8 mouse cellular contexts compared by ENCODE assay signal in genomic region chrX:73964363-73964762, GRCm38 (mm10). TPM values are rescaled to one million over a fixed set of nuclear protein-coding genes. Genes with fewer than 3 reads are reported as not detected.
A peak's percentile ranks its signal among the peaks of the same experiment; 100 is the strongest.
DNase-seq lines count a peak whose midpoint lies in the region; ATAC-seq lines count a peak whose summit lies in the region.

No protein-coding gene starts in this region.

- H3K4me1 ChIP-seq in heart, embryonic 14.5 days (ENCODE audit: control insufficient read depth in 2 of 2, insufficient read depth in 2 of 2, low read length in 2 of 2), result peaks cover 7 to 15% of the 10 kb centered on the region in 2 experiments
- H3K4me1 ChIP-seq in limb, embryonic 11.5 days (ENCODE audit: control insufficient read depth, insufficient read depth, low read length), result peaks cover 3% of the 10 kb centered on the region; the same call in 1 of the 2 replicates
- peaks cover 15% of the 10 kb centered on the region for H3K4me1 ChIP-seq in midbrain, embryonic 11.5 days (ENCODE audit: control insufficient read depth, insufficient read depth, low read length)

- peak; percentile 58 for DNase-seq in CD4-positive, CD25-positive, alpha-beta regulatory T cell, adult 2 months (ENCODE audit: low read depth, low spot score)
- DNase-seq in R1 (ENCODE audit: low read depth, low spot score), result peak; percentile 28
- no peak for DNase-seq in limb, embryonic 11.5 days (ENCODE audit: low spot score)
- no peak for DNase-seq in midbrain, embryonic 11.5 days (ENCODE audit: low spot score, missing footprints)
- DNase-seq in B cell, adult 2 months, result no peak
- no peak for DNase-seq in right cerebral cortex, postnatal 4 days

- peak overlapping the region in 1 of 2 experiments; percentile 24; a peak in 1 of 4 replicates for H3K27ac ChIP-seq in heart, embryonic 14.5 days (replicated peaks in 1 of 2; ENCODE audit: control insufficient read depth in 1 of 2, insufficient read depth in 1 of 2, low read depth in 2 of 2, low read length in 2 of 2)
- H3K27ac ChIP-seq in limb, embryonic 11.5 days (replicated peaks; ENCODE audit: low read depth, low read length), result no peak overlapping the region
- H3K27ac ChIP-seq in midbrain, embryonic 11.5 days (ENCODE audit: low read depth, low read length), result no peak overlapping the region

- H3K4me3 ChIP-seq in heart, embryonic 14.5 days (ENCODE audit: control insufficient read depth in 1 of 2, insufficient read depth in 1 of 2, low read depth in 1 of 2, low read length in 2 of 2), result peak overlapping the region; percentile 69 to 73
- peak overlapping the region; percentile 60 for H3K4me3 ChIP-seq in limb, embryonic 11.5 days (ENCODE audit: low read depth, low read length)
- H3K4me3 ChIP-seq in midbrain, embryonic 11.5 days (ENCODE audit: low read depth, low read length), result peak overlapping the region; percentile 67

- H3K9me3 ChIP-seq in heart, embryonic 14.5 days (ENCODE audit: control insufficient read depth, low read length), result no peaks in the 10 kb centered on the region
- no peaks in the 10 kb centered on the region for H3K9me3 ChIP-seq in limb, embryonic 11.5 days (ENCODE audit: control insufficient read depth, low read length)
- no peaks in the 10 kb centered on the region for H3K9me3 ChIP-seq in midbrain, embryonic 11.5 days (ENCODE audit: control insufficient read depth, low read length)

- 60% methylated on average over 3 of the region's 3 CpGs for WGBS in heart, embryonic 14.5 days
- 35% methylated on average over 3 of the region's 3 CpGs for WGBS in limb, embryonic 11.5 days
- 43% methylated on average over 3 of the region's 3 CpGs for WGBS in midbrain, embryonic 11.5 days

- H3K4me2 ChIP-seq in heart, embryonic 14.5 days (ENCODE audit: low read length), result peak overlapping the region; percentile 68
- H3K4me2 ChIP-seq in limb, embryonic 11.5 days (ENCODE audit: low read depth, severe bottlenecking), result peak overlapping the region; percentile 64
- H3K4me2 ChIP-seq in midbrain, embryonic 11.5 days, result peak overlapping the region; percentile 61

- no peak for ATAC-seq in CD4-positive, CD25-positive, alpha-beta regulatory T cell, adult 4 months
- no peak for ATAC-seq in heart, embryonic 14.5 days (ENCODE audit: insufficient number of reproducible peaks, insufficient read depth, low FRiP score, low read depth)
- no peak for ATAC-seq in limb, embryonic 11.5 days (ENCODE audit: insufficient number of reproducible peaks, low FRiP score, low TSS enrichment, low read depth)
- no peak for ATAC-seq in midbrain, embryonic 11.5 days (ENCODE audit: low FRiP score)

- no peaks in the 10 kb centered on the region for H3K27me3 ChIP-seq in heart, embryonic 14.5 days (ENCODE audit: control insufficient read depth, insufficient read depth, low read length)
- 0 out of 2 replicates have a peak, but pooled peaks cover 7% of the 10 kb centered on the region for H3K27me3 ChIP-seq in limb, embryonic 11.5 days (ENCODE audit: control insufficient read depth, insufficient read depth, low read length)
- no peaks in the 10 kb centered on the region for H3K27me3 ChIP-seq in midbrain, embryonic 11.5 days (ENCODE audit: control insufficient read depth, insufficient read depth, low read length)

- H3K36me3 ChIP-seq in heart, embryonic 14.5 days (ENCODE audit: control insufficient read depth, insufficient read depth, low read length), result peaks cover 33% of the 10 kb centered on the region
- H3K36me3 ChIP-seq in limb, embryonic 11.5 days (ENCODE audit: control insufficient read depth, insufficient read depth, low read length), result no peaks in the 10 kb centered on the region; the same call in 1 of the 2 replicates
- H3K36me3 ChIP-seq in midbrain, embryonic 11.5 days (ENCODE audit: control insufficient read depth, insufficient read depth, low read length), result no peaks in the 10 kb centered on the region

- peak overlapping the region; percentile 82 for H3K9ac ChIP-seq in heart, embryonic 14.5 days (ENCODE audit: low read length)
- H3K9ac ChIP-seq in limb, embryonic 11.5 days (ENCODE audit: low read length), result peak overlapping the region; percentile 37; the same call in 1 of the 2 replicates
- peak overlapping the region; percentile 75 for H3K9ac ChIP-seq in midbrain, embryonic 11.5 days (ENCODE audit: low read length)

RNA-seq across cellular contexts. Expression of gene Hcfc1, which starts 1.8 kb away (rescaled TPM):
- polyA plus RNA-seq in CD4-positive, CD25-positive, alpha-beta regulatory T cell, adult 4 months (2017; shearing (Covaris generic)), result 10 to 100 TPM; 34.2 to 45.5 TPM
- 35.6 and 36.6 TPM in 2 replicates for polyA plus RNA-seq in heart, embryonic 14.5 days (2014; fragmentation: Nextera tagmentation; extraction: Ambion mirVana)
- 84.0 and 85.5 TPM in 2 replicates for polyA plus RNA-seq in limb, embryonic 11.5 days (2014; fragmentation: Nextera tagmentation; extraction: Ambion mirVana)
- polyA plus RNA-seq in midbrain, embryonic 11.5 days (2014; fragmentation: Nextera tagmentation; extraction: Ambion mirVana), result 74.5 and 75.1 TPM in 2 replicates

RNA-seq across cellular contexts. Expression of gene Renbp, which starts 33.7 kb away (rescaled TPM):
- 10 to 100 TPM in 1 of 2 experiments, 1 to 10 TPM in 1; 6.4 to 15.1 TPM for polyA plus RNA-seq in CD4-positive, CD25-positive, alpha-beta regulatory T cell, adult 4 months (2017; shearing (Covaris generic))
- polyA plus RNA-seq in heart, embryonic 14.5 days (2014; fragmentation: Nextera tagmentation; extraction: Ambion mirVana), result 55.5 and 63.7 TPM in 2 replicates
- polyA plus RNA-seq in limb, embryonic 11.5 days (2014; fragmentation: Nextera tagmentation; extraction: Ambion mirVana), result 9.8 and 13.2 TPM in 2 replicates
- polyA plus RNA-seq in midbrain, embryonic 11.5 days (2014; fragmentation: Nextera tagmentation; extraction: Ambion mirVana), result 14.4 and 17.6 TPM in 2 replicates

RNA-seq across cellular contexts. Expression of gene Naa10, which starts 42.6 kb away (rescaled TPM):
- polyA plus RNA-seq in CD4-positive, CD25-positive, alpha-beta regulatory T cell, adult 4 months (2017; shearing (Covaris generic)), result 100 to 1,000 TPM; 181 to 200 TPM
- polyA plus RNA-seq in heart, embryonic 14.5 days (2014; fragmentation: Nextera tagmentation; extraction: Ambion mirVana), result 84.4 and 84.8 TPM in 2 replicates
- polyA plus RNA-seq in limb, embryonic 11.5 days (2014; fragmentation: Nextera tagmentation; extraction: Ambion mirVana), result 156 and 159 TPM in 2 replicates
- 117 and 121 TPM in 2 replicates for polyA plus RNA-seq in midbrain, embryonic 11.5 days (2014; fragmentation: Nextera tagmentation; extraction: Ambion mirVana)

RNA-seq across cellular contexts. Expression of gene Arhgap4, which starts 42.7 kb away (rescaled TPM):
- polyA plus RNA-seq in CD4-positive, CD25-positive, alpha-beta regulatory T cell, adult 4 months (2017; shearing (Covaris generic)), result 100 to 1,000 TPM; 162 to 239 TPM
- polyA plus RNA-seq in heart, embryonic 14.5 days (2014; fragmentation: Nextera tagmentation; extraction: Ambion mirVana), result 1.1 and 1.5 TPM in 2 replicates
- polyA plus RNA-seq in limb, embryonic 11.5 days (2014; fragmentation: Nextera tagmentation; extraction: Ambion mirVana), result 2.0 and 2.3 TPM in 2 replicates
- 1.7 and 2.1 TPM in 2 replicates for polyA plus RNA-seq in midbrain, embryonic 11.5 days (2014; fragmentation: Nextera tagmentation; extraction: Ambion mirVana)

RNA-seq across cellular contexts. Expression of gene Irak1, which starts 59.4 kb away (rescaled TPM):
- polyA plus RNA-seq in CD4-positive, CD25-positive, alpha-beta regulatory T cell, adult 4 months (2017; shearing (Covaris generic)), result 10 to 100 TPM; 19.8 to 23.1 TPM
- polyA plus RNA-seq in heart, embryonic 14.5 days (2014; fragmentation: Nextera tagmentation; extraction: Ambion mirVana), result 41.4 and 44.6 TPM in 2 replicates
- polyA plus RNA-seq in limb, embryonic 11.5 days (2014; fragmentation: Nextera tagmentation; extraction: Ambion mirVana), result 40.3 and 46.2 TPM in 2 replicates
- 30.5 and 31.6 TPM in 2 replicates for polyA plus RNA-seq in midbrain, embryonic 11.5 days (2014; fragmentation: Nextera tagmentation; extraction: Ambion mirVana)

Comparison
In these comparisons a context has a peak if more than half of its experiments do, and no peak if none do; other contexts are left out.
1. DNase-seq: peak in CD4-positive, CD25-positive, alpha-beta regulatory T cell, adult 2 months (single experiment) and R1 (single experiment); none in limb, embryonic 11.5 days (single experiment), midbrain, embryonic 11.5 days (single experiment), B cell, adult 2 months (0 of 2) and right cerebral cortex, postnatal 4 days (single experiment).
2. Peak in every context shown above with its lines, with median percentiles within 50 percentile points of each other: H3K4me2 ChIP-seq, H3K4me3 ChIP-seq and H3K9ac ChIP-seq.